Mouse (Mus musculus): ENCODE results near the gene Slc28a3. TPM values are rescaled to one million over a fixed set of nuclear protein-coding genes. Genes with fewer than 3 reads are reported as not detected.

Slc28a3 gene
- polyA plus RNA-seq, 1 experiment from 2014 or later = not detected

DNA sequence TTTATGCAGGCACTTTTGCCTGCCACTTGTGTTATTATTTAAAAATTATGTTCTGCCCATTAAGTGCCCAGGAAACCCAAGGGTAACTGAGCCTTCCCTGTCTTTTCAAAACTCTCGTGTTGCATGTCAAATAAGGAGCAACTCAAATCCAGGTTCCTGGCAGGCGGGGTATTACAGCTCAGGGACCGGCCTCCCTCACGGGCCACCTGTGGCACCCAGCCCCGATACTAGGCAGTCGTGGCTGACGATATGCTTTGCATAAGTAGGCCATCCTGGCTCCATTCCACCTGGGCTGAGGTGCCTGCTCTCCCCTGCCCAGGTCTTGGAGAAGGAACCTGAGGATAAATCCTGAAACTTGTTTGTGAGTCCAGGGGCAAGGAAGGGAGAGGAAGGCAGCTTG is 618 bp downstream of the Slc28a3 start:
- H3K4me1 ChIP-seq (replicated peaks; ENCODE audit: insufficient read depth, low read length) = no peaks in the 10 kb centered on the region
- TF ChIP-seq CTCF (IDR thresholded peaks at IDR 0.05; ENCODE audit: low read depth) = no peak
- H3K9me3 ChIP-seq (replicated peaks; ENCODE audit: low read length) = no peaks in the 10 kb centered on the region
- no peak overlapping the region for H3K4me2 ChIP-seq (ENCODE audit: low read length)
- no peak overlapping the region for H3K27ac ChIP-seq
- no peak for DNase-seq (ENCODE audit: low spot score)
- 10% methylated on average over 7 of the region's 7 CpGs for WGBS
- no peak overlapping the region for H3K9ac ChIP-seq (ENCODE audit: low read depth, low read length)
- no peak for ATAC-seq (replicated peaks; ENCODE audit: low FRiP score, low read depth)
- H3K36me3 ChIP-seq (ENCODE audit: insufficient read depth, low read length) = no peaks in the 10 kb centered on the region
- H3K27me3 ChIP-seq (ENCODE audit: insufficient read depth, low read length) = no peaks in the 10 kb centered on the region
- H3K4me3 ChIP-seq (replicated peaks; ENCODE audit: low read depth, low read length) = no peak overlapping the region

DNA sequence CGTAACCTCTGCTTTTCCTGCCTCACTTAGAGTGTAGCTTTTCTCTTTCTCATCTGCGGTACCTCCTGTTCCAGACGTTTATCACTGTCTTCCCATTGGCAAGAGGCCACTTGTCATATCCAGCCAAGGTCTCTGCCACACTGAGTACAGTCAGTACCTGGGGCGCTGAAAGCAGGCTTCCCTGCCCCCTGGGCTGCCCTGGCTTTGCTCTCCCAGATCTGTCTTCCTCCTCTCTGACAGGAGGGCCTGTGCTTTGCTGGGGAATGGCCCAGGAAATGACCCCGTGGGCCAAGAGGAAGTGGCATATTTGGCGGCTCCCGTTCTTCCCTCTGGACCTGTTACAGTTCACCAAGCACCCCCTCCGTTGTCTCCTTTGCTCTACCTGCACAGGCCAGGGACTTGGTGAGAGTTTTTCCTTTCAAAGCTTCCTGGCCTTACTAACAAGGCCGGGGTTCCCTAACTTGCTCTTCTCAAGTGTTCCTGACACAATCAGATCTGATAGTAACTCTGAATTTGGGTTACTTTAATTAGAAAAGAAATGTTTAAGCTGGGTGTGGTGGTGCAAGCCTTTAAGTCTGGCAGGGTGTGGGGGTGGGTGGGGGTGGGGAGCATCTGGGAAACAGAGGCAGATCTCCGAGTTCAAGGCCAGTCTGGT is 9.3 kb downstream of the Slc28a3 start:
- Histone ChIP-seq H3K27me3 (ENCODE audit: insufficient read depth, low read length) (no peaks in the 10 kb centered on the region), H3K9ac (ENCODE audit: low read depth, low read length) (no peak overlapping the region), H3K4me3 (replicated peaks; ENCODE audit: low read depth, low read length) (no peak overlapping the region), H3K36me3 (ENCODE audit: insufficient read depth, low read length) (no peaks in the 10 kb centered on the region), H3K9me3 (replicated peaks; ENCODE audit: low read length) (no peaks in the 10 kb centered on the region), H3K27ac (no peak overlapping the region), H3K4me2 (ENCODE audit: low read length) (no peak overlapping the region), H3K4me1 (replicated peaks; ENCODE audit: insufficient read depth, low read length) (no peaks in the 10 kb centered on the region)
- ATAC-seq (replicated peaks; ENCODE audit: low FRiP score, low read depth) (no peak), DNase-seq (ENCODE audit: low spot score) (no peak)
- no peak for TF ChIP-seq CTCF (IDR thresholded peaks at IDR 0.05; ENCODE audit: low read depth)
- 28% methylated on average over 10 of the region's 10 CpGs for WGBS

DNA sequence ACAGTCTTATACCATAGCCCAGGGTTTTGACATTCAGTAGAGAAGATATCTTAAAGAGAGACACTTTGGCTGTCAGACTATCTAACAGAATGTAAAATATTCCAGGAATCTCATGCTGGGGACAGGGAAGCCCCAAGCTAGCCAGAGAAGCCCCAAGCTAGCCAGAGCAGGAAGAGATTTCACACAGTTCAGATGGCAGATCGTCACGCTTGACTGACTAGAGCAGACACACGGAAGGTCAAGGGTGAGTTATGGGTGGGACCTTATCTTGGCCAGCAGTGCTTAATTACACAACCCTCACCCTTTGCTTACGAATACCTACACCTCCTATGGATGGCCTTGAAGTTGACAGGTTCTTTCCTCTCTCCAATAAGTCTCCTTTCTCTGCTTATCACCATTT is 12.1 kb downstream of the Slc28a3 start:
- WGBS = 36% methylated on average over 4 of the region's 4 CpGs
- no peaks in the 10 kb centered on the region for H3K27me3 ChIP-seq (ENCODE audit: insufficient read depth, low read length)
- no peaks in the 10 kb centered on the region for H3K36me3 ChIP-seq (ENCODE audit: insufficient read depth, low read length)
- no peaks in the 10 kb centered on the region for H3K4me1 ChIP-seq (replicated peaks; ENCODE audit: insufficient read depth, low read length)
- H3K27ac ChIP-seq = no peak overlapping the region
- ATAC-seq (replicated peaks; ENCODE audit: low FRiP score, low read depth) (no peak), DNase-seq (ENCODE audit: low spot score) (no peak)
- no peak for TF ChIP-seq CTCF (IDR thresholded peaks at IDR 0.05; ENCODE audit: low read depth)
- no peak overlapping the region for H3K4me3 ChIP-seq (replicated peaks; ENCODE audit: low read depth, low read length)
- H3K9ac ChIP-seq (ENCODE audit: low read depth, low read length) = no peak overlapping the region
- H3K9me3 ChIP-seq (replicated peaks; ENCODE audit: low read length) = no peaks in the 10 kb centered on the region
- H3K4me2 ChIP-seq (ENCODE audit: low read length) = no peak overlapping the region

DNA sequence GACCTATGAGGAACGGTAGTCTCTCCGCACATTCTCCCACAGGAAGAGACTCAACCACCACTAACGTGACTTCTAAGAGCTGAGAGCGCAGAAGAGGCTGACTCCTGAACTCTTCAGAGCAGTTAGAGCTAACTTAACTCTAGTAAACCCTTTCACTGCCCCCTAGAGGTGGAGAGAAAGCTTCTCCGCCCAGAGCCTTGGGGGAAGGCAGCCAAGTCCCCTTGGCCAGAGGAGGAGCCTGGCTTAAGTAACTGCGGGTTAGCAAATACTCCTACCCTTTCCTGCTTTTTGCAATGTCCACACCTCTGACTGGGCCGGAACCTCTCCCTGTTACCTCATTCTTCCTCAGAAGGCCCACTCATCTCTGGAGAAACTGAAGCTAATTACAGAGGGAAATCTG is 17.5 kb downstream of the Slc28a3 start:
- DNase-seq (ENCODE audit: low spot score) (peak; percentile 72), ATAC-seq (replicated peaks; ENCODE audit: low FRiP score, low read depth) (no peak)
- no peaks in the 10 kb centered on the region for H3K27me3 ChIP-seq (ENCODE audit: insufficient read depth, low read length)
- 27% methylated on average over 7 of the region's 7 CpGs for WGBS
- H3K27ac ChIP-seq = no peak overlapping the region
- no peaks in the 10 kb centered on the region for H3K36me3 ChIP-seq (ENCODE audit: insufficient read depth, low read length)
- H3K4me1 ChIP-seq (replicated peaks; ENCODE audit: insufficient read depth, low read length) = no peaks in the 10 kb centered on the region
- H3K4me2 ChIP-seq (ENCODE audit: low read length) = no peak overlapping the region
- peak; percentile 54; the same call in 1 of the 2 replicates for TF ChIP-seq CTCF (IDR thresholded peaks at IDR 0.05; ENCODE audit: low read depth)
- H3K9me3 ChIP-seq (replicated peaks; ENCODE audit: low read length) = no peaks in the 10 kb centered on the region
- no peak overlapping the region for H3K4me3 ChIP-seq (replicated peaks; ENCODE audit: low read depth, low read length)
- no peak overlapping the region for H3K9ac ChIP-seq (ENCODE audit: low read depth, low read length)

DNA sequence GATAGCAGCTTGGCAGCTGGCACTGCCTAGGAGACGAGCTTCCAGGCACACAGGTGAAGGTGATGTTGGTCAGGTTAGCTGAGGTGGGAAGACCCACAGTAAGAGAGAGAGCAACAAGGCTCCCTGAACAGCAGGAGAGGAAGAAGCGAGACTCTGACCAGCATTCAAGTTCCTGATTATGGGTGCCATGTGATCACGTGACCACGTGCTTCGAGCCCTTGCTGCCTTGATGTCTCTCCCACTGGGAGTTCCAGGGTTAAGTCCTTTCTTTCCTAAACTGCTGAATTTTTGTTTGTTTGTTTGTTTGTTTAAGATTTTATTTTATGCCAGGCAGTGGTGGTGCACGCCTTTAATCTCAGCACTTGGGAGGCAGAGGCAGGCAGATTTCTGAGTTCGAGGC is 18.8 kb downstream of the Slc28a3 start:
- 87% methylated on average over 7 of the region's 7 CpGs for WGBS
- Histone ChIP-seq H3K4me3 (replicated peaks; ENCODE audit: low read depth, low read length) (no peak overlapping the region), H3K36me3 (ENCODE audit: insufficient read depth, low read length) (no peaks in the 10 kb centered on the region), H3K4me2 (ENCODE audit: low read length) (no peak overlapping the region), H3K4me1 (replicated peaks; ENCODE audit: insufficient read depth, low read length) (no peaks in the 10 kb centered on the region), H3K9me3 (replicated peaks; ENCODE audit: low read length) (no peaks in the 10 kb centered on the region), H3K27ac (no peak overlapping the region), H3K27me3 (ENCODE audit: insufficient read depth, low read length) (no peaks in the 10 kb centered on the region), H3K9ac (ENCODE audit: low read depth, low read length) (no peak overlapping the region)
- TF ChIP-seq CTCF (IDR thresholded peaks at IDR 0.05; ENCODE audit: low read depth) = no peak
- DNase-seq (ENCODE audit: low spot score) (no peak), ATAC-seq (replicated peaks; ENCODE audit: low FRiP score, low read depth) (no peak)

DNA sequence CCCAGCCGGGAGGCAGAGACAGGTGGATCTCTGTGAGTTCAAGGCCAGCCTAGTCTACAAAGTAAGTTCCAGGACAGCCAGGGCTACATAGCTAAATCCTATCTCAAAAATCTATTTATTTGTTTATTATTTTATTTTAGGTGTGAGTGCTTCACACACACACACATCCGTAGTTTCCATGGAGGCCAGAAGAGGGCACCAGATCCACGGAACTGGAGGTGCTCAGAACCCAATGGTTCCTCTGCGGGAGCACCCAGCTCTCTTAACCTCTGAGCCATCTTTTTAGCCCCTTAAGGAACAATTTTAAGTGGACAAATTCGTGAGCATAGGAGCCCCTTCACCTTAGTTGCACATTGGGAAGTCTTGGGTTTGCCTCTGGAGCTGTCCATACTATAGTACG is 20.0 kb downstream of the Slc28a3 start:
- peak; percentile 73 for TF ChIP-seq CTCF (IDR thresholded peaks at IDR 0.05; ENCODE audit: low read depth)
- no peak overlapping the region for H3K4me2 ChIP-seq (ENCODE audit: low read length)
- ATAC-seq (replicated peaks; ENCODE audit: low FRiP score, low read depth) (no peak), DNase-seq (ENCODE audit: low spot score) (peak; percentile 33)
- WGBS = 41% methylated on average over 6 of the region's 6 CpGs
- no peak overlapping the region for H3K4me3 ChIP-seq (replicated peaks; ENCODE audit: low read depth, low read length)
- H3K9me3 ChIP-seq (replicated peaks; ENCODE audit: low read length) = no peaks in the 10 kb centered on the region
- no peaks in the 10 kb centered on the region for H3K36me3 ChIP-seq (ENCODE audit: insufficient read depth, low read length)
- no peak overlapping the region for H3K9ac ChIP-seq (ENCODE audit: low read depth, low read length)
- H3K4me1 ChIP-seq (replicated peaks; ENCODE audit: insufficient read depth, low read length) = no peaks in the 10 kb centered on the region
- no peaks in the 10 kb centered on the region for H3K27me3 ChIP-seq (ENCODE audit: insufficient read depth, low read length)
- H3K27ac ChIP-seq = no peak overlapping the region

DNA sequence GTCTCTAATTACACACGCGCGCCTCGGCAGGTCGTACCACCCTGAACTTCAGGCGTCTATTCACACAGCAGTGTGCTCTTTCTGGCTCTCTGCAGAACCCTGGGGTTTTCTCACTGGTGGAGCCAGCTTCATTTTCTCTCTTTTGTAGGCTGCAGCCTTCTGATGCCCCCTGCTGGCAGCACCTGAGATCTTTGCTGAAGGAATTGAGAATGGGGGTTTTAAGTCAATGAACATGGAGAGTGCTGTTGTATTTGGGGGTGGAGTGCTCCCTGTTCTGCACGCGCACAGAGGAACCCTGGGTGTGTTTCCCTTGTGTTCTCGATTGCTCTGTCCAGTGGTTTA is 21.2 kb downstream of the Slc28a3 start:
- Histone ChIP-seq H3K27me3 (ENCODE audit: insufficient read depth, low read length) (no peaks in the 10 kb centered on the region), H3K4me2 (ENCODE audit: low read length) (peak overlapping the region; percentile 50), H3K27ac (no peak overlapping the region), H3K4me1 (replicated peaks; ENCODE audit: insufficient read depth, low read length) (no peaks in the 10 kb centered on the region), H3K9ac (ENCODE audit: low read depth, low read length) (0 out of 2 replicates have a peak overlapping the region, but pooled peaks have one; percentile 27), H3K4me3 (replicated peaks; ENCODE audit: low read depth, low read length) (peak overlapping the region; percentile 10; the same call in 1 of the 2 replicates), H3K9me3 (replicated peaks; ENCODE audit: low read length) (no peaks in the 10 kb centered on the region), H3K36me3 (ENCODE audit: insufficient read depth, low read length) (no peaks in the 10 kb centered on the region)
- WGBS = 3% methylated on average over 9 of the region's 9 CpGs
- TF ChIP-seq CTCF (IDR thresholded peaks at IDR 0.05; ENCODE audit: low read depth) = peak; percentile 83
- DNase-seq (ENCODE audit: low spot score) (peak; percentile 93), ATAC-seq (replicated peaks; ENCODE audit: low FRiP score, low read depth) (no peak)
